Comparison of ENCODE assay signal across 21 mouse cellular contexts in genomic region chr4:83400691-83401595, GRCm38 (mm10). TPM values are rescaled to one million over a fixed set of nuclear protein-coding genes. Genes with fewer than 3 reads are reported as not detected.
DNase-seq lines count a peak whose midpoint lies in the region; ATAC-seq lines count a peak whose summit lies in the region.
"Had no signal": no experiment of that assay in that cellular context is flagged by ENCODE, and none has a peak within 500 bp of the region (broad histone marks: within the 10 kb centered on the region; RNA-seq: fewer than 3 reads in every experiment).

No protein-coding gene starts in this region.

- ATAC-seq in liver, embryonic 11.5 days (replicated peaks; ENCODE audit: low FRiP score), result peak; percentile 89
- ATAC-seq in liver, embryonic 15.5 days (ENCODE audit: insufficient read depth), result peak; percentile 83
- peak; percentile 83 for ATAC-seq in megakaryocyte-erythroid progenitor cell, adult 5-6 weeks (replicated peaks; ENCODE audit: low FRiP score, low TSS enrichment, poor library complexity, severe bottlenecking)
- ATAC-seq: forebrain, embryonic 16.5 days; hindbrain, postnatal 0 days had no signal

- no peak for DNase-seq in liver, embryonic 11.5 days (ENCODE audit: low spot score)
- no peak for DNase-seq in liver
- peak; percentile 26 for DNase-seq in c-Kit-positive CD71-positive TER-119-positive erythroid progenitor cells, embryonic 14.5 days (ENCODE audit: low spot score)
- no peak for DNase-seq in adrenal gland, adult 8-10 months
- no peak for DNase-seq in thymus, postnatal 25 days
- DNase-seq: adrenal gland, adult 2 months; adrenal gland, postnatal 36 days; cerebellum, adult 18-20 months; cerebellum, adult 9-11 months; cerebellum, postnatal 36 days; gastrocnemius, postnatal 10 days; heart, adult 2 months had no signal

- no peak overlapping the region for H3K9ac ChIP-seq in liver, embryonic 11.5 days (ENCODE audit: low read depth, low read length)
- H3K9ac ChIP-seq in liver, embryonic 15.5 days, result no peak overlapping the region
- H3K9ac ChIP-seq: embryonic facial prominence, embryonic 13.5 days; forebrain, embryonic 12.5 days; heart, embryonic 12.5 days; hindbrain, embryonic 12.5 days had no signal

- H3K27me3 ChIP-seq in liver, embryonic 11.5 days (replicated peaks; ENCODE audit: control insufficient read depth, insufficient read depth, low read length), result no peaks in the 10 kb centered on the region
- H3K27me3 ChIP-seq in liver, embryonic 15.5 days, result no peaks in the 10 kb centered on the region
- H3K27me3 ChIP-seq: CH12.LX; embryonic facial prominence, embryonic 13.5 days; forebrain, embryonic 12.5 days; heart, embryonic 12.5 days; hindbrain, embryonic 12.5 days had no signal

- no peak overlapping the region for H3K27ac ChIP-seq in liver, embryonic 11.5 days (ENCODE audit: low read depth, low read length)
- H3K27ac ChIP-seq in liver, embryonic 15.5 days (replicated peaks), result no peak overlapping the region
- H3K27ac ChIP-seq: embryonic facial prominence, embryonic 13.5 days; forebrain, embryonic 12.5 days; heart, adult 2 months; hindbrain, embryonic 12.5 days; hindbrain, postnatal 0 days had no signal

- peaks cover 7% of the 10 kb centered on the region for H3K9me3 ChIP-seq in liver, embryonic 11.5 days (ENCODE audit: control insufficient read depth, low read length)
- H3K9me3 ChIP-seq in liver, embryonic 15.5 days (replicated peaks), result no peaks in the 10 kb centered on the region

- WGBS in liver, embryonic 11.5 days, result 46% methylated on average over 7 of the region's 7 CpGs
- WGBS in liver, embryonic 15.5 days (ENCODE audit: insufficient replicate concordance), result 39% methylated on average over 7 of the region's 7 CpGs

- no peaks in the 10 kb centered on the region for H3K36me3 ChIP-seq in liver, embryonic 11.5 days (ENCODE audit: control insufficient read depth, insufficient read depth, low read length)
- no peaks in the 10 kb centered on the region for H3K36me3 ChIP-seq in liver, embryonic 15.5 days (replicated peaks)
- H3K36me3 ChIP-seq: embryonic facial prominence, embryonic 13.5 days; forebrain, embryonic 12.5 days; heart, embryonic 12.5 days; hindbrain, embryonic 12.5 days had no signal

- no peak overlapping the region for H3K4me3 ChIP-seq in liver, embryonic 11.5 days (ENCODE audit: low read depth, low read length)
- no peak overlapping the region for H3K4me3 ChIP-seq in liver, embryonic 15.5 days (replicated peaks)
- H3K4me3 ChIP-seq: embryonic facial prominence, embryonic 13.5 days; forebrain, embryonic 12.5 days; heart, adult 2 months; heart, embryonic 12.5 days; hindbrain, embryonic 12.5 days had no signal

- no peak overlapping the region for H3K4me2 ChIP-seq in liver, embryonic 11.5 days
- H3K4me2 ChIP-seq in liver, embryonic 15.5 days, result no peak overlapping the region
- H3K4me2 ChIP-seq: embryonic facial prominence, embryonic 13.5 days; forebrain, embryonic 12.5 days; heart, embryonic 12.5 days; hindbrain, embryonic 12.5 days had no signal

- H3K4me1 ChIP-seq in liver, embryonic 11.5 days (replicated peaks; ENCODE audit: control insufficient read depth, insufficient read depth, low read length), result 0 out of 2 replicates have a peak, but pooled peaks cover 2% of the 10 kb centered on the region
- H3K4me1 ChIP-seq in liver, embryonic 15.5 days (replicated peaks), result peaks cover 12% of the 10 kb centered on the region; the same call in 1 of the 2 replicates
- H3K4me1 ChIP-seq: forebrain, embryonic 12.5 days; heart, embryonic 12.5 days; hindbrain, embryonic 12.5 days had no signal

RNA-seq across cellular contexts. Expression of gene Snapc3, which starts 16.6 kb away (rescaled TPM):
- 31.1 and 32.8 TPM in 2 replicates for polyA plus RNA-seq in liver, embryonic 11.5 days (2014; fragmentation: Nextera tagmentation; extraction: Ambion mirVana)
- 8.6 and 8.7 TPM in 2 replicates for polyA plus RNA-seq in liver, embryonic 15.5 days (2015; fragmentation: Nextera tagmentation; extraction: Ambion mirVana)
- total RNA-seq in megakaryocyte-erythroid progenitor cell, adult 5-6 weeks (2014; fragmentation: Nextera tagmentation), result 24.2 and 28.9 TPM in 2 replicates
- 47.7 and 49.1 TPM in 2 replicates for total RNA-seq in megakaryocyte-erythroid progenitor cell, adult 5-6 weeks (2017)
- total RNA-seq in adrenal gland, adult 8-10 months (2022), result 10 to 100 TPM; 21.7 to 34.2 (median 25.3) TPM
